In the genomic region with DNA sequence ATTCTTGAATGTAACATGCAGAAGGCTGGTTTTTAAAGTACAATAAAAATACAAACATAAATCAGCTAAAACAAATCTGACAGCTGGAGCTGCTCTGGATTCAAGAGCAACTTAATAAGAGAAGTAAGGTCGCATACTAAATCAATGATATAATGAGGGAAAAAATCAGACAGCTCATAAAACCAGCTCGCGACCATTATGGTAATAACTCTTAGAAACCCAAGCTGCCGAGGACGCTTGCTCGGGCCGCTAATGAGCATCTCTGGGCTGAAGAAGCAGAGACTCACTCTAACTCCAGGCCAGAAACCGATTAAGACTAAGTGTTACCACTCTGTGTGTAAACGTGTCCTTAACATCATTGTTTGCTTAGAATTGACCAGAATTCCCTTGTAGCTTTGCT, we compare ENCODE assay signal across 30 mouse cellular contexts. TPM values are rescaled to one million over a fixed set of nuclear protein-coding genes. Genes with fewer than 3 reads are reported as not detected.
DNase-seq lines count a peak whose midpoint lies in the region; ATAC-seq lines count a peak whose summit lies in the region.
"Had no signal": no experiment of that assay in that cellular context is flagged by ENCODE, and none has a peak within 500 bp of the region (broad histone marks: within the 10 kb centered on the region; RNA-seq: fewer than 3 reads in every experiment).

No protein-coding gene starts in this region.

- H3K9me3 ChIP-seq in kidney, embryonic 14.5 days (ENCODE audit: control insufficient read depth, low read length), result no peaks in the 10 kb centered on the region
- no peaks in the 10 kb centered on the region for H3K9me3 ChIP-seq in neural tube, embryonic 13.5 days
- H3K9me3 ChIP-seq in neural tube, embryonic 15.5 days (replicated peaks), result no peaks in the 10 kb centered on the region
- H3K9me3 ChIP-seq: embryonic facial prominence, embryonic 12.5 days; heart, embryonic 12.5 days; hindbrain, embryonic 13.5 days; limb, embryonic 15.5 days; liver, embryonic 13.5 days; megakaryocyte, embryonic 14.5 days; midbrain, embryonic 15.5 days had no signal

- H3K4me1 ChIP-seq in kidney, embryonic 14.5 days (ENCODE audit: control insufficient read depth, insufficient read depth, low read length), result 0 out of 2 replicates have a peak, but pooled peaks cover 4% of the 10 kb centered on the region
- no peaks in the 10 kb centered on the region for H3K4me1 ChIP-seq in neural tube, embryonic 13.5 days (replicated peaks)
- H3K4me1 ChIP-seq in neural tube, embryonic 15.5 days, result peaks cover 4% of the 10 kb centered on the region; the same call in 1 of the 2 replicates
- H3K4me1 ChIP-seq: embryonic facial prominence, embryonic 12.5 days; heart, embryonic 12.5 days; hindbrain, embryonic 13.5 days; liver, embryonic 13.5 days; megakaryocyte, embryonic 14.5 days; midbrain, embryonic 15.5 days had no signal

- peak; percentile 9 for DNase-seq in embryo, embryonic 10.5 days (ENCODE audit: low spot score)
- no peak for DNase-seq in embryo, embryonic 9.5 days (ENCODE audit: extremely low spot score)
- DNase-seq in kidney, postnatal 10 days, result peak; percentile 45
- no peak for DNase-seq in neural tube, embryonic 10.5 days (ENCODE audit: extremely low spot score, low spot score)
- no peak for DNase-seq in c-Kit-positive CD71-positive TER-119-positive erythroid progenitor cells, embryonic 14.5 days (ENCODE audit: low spot score)
- DNase-seq: adrenal gland, adult 2 months; cerebellum, adult 11-12 months; cerebellum, adult 9-11 months; heart, adult 2 months; heart, postnatal 4 days; layer of hippocampus, adult 9-11 months; liver, embryonic 13.5 days; lung, adult 18-20 months; lung, postnatal 4 days; right cerebral cortex, postnatal 14 days; thymus, postnatal 4 days had no signal

- no peak overlapping the region for H3K4me2 ChIP-seq in kidney, embryonic 14.5 days (replicated peaks; ENCODE audit: low read depth, low read length)
- no peak overlapping the region for H3K4me2 ChIP-seq in neural tube, embryonic 13.5 days
- no peak overlapping the region for H3K4me2 ChIP-seq in neural tube, embryonic 15.5 days
- H3K4me2 ChIP-seq: embryonic facial prominence, embryonic 12.5 days; heart, embryonic 12.5 days; hindbrain, embryonic 13.5 days; limb, embryonic 15.5 days; liver, embryonic 13.5 days; midbrain, embryonic 15.5 days had no signal

- 47% methylated on average over 9 of the region's 9 CpGs for WGBS in kidney, embryonic 14.5 days
- WGBS in neural tube, embryonic 13.5 days, result 60% methylated on average over 9 of the region's 9 CpGs
- WGBS in neural tube, embryonic 15.5 days, result 54% methylated on average over 9 of the region's 9 CpGs

- H3K4me3 ChIP-seq in kidney, embryonic 14.5 days (ENCODE audit: low read length), result no peak overlapping the region
- no peak overlapping the region for H3K4me3 ChIP-seq in neural tube, embryonic 13.5 days
- H3K4me3 ChIP-seq in neural tube, embryonic 15.5 days (replicated peaks), result no peak overlapping the region
- H3K4me3 ChIP-seq: embryonic facial prominence, embryonic 12.5 days; heart, adult 2 months; heart, embryonic 12.5 days; hindbrain, embryonic 13.5 days; limb, embryonic 15.5 days; liver, embryonic 13.5 days; megakaryocyte, embryonic 14.5 days; midbrain, embryonic 15.5 days had no signal

- no peak overlapping the region for H3K9ac ChIP-seq in kidney, embryonic 14.5 days (ENCODE audit: low read depth, low read length)
- no peak overlapping the region for H3K9ac ChIP-seq in neural tube, embryonic 13.5 days
- H3K9ac ChIP-seq in neural tube, embryonic 15.5 days (replicated peaks), result no peak overlapping the region
- H3K9ac ChIP-seq: embryonic facial prominence, embryonic 12.5 days; heart, embryonic 12.5 days; hindbrain, embryonic 13.5 days; limb, embryonic 15.5 days; liver, embryonic 13.5 days; midbrain, embryonic 15.5 days had no signal

- no peak overlapping the region for H3K27ac ChIP-seq in kidney, embryonic 14.5 days (ENCODE audit: low read depth, low read length)
- no peak overlapping the region for H3K27ac ChIP-seq in neural tube, embryonic 13.5 days (replicated peaks)
- 0 out of 2 replicates have a peak overlapping the region, but pooled peaks have one; percentile 5 for H3K27ac ChIP-seq in neural tube, embryonic 15.5 days (replicated peaks)
- H3K27ac ChIP-seq: embryonic facial prominence, embryonic 12.5 days; heart, adult 2 months; hindbrain, embryonic 13.5 days; limb, embryonic 15.5 days; liver, embryonic 13.5 days; midbrain, embryonic 15.5 days had no signal

- H3K36me3 ChIP-seq in kidney, embryonic 14.5 days (ENCODE audit: control insufficient read depth, insufficient read depth, low read length), result no peaks in the 10 kb centered on the region
- H3K36me3 ChIP-seq in neural tube, embryonic 13.5 days, result no peaks in the 10 kb centered on the region
- H3K36me3 ChIP-seq in neural tube, embryonic 15.5 days, result no peaks in the 10 kb centered on the region
- H3K36me3 ChIP-seq: embryonic facial prominence, embryonic 12.5 days; heart, embryonic 12.5 days; hindbrain, embryonic 13.5 days; limb, embryonic 15.5 days; liver, embryonic 13.5 days; midbrain, embryonic 15.5 days had no signal

- no peaks in the 10 kb centered on the region for H3K27me3 ChIP-seq in kidney, embryonic 14.5 days (ENCODE audit: control insufficient read depth, insufficient read depth, low read length)
- no peaks in the 10 kb centered on the region for H3K27me3 ChIP-seq in neural tube, embryonic 13.5 days
- H3K27me3 ChIP-seq in neural tube, embryonic 15.5 days (replicated peaks), result no peaks in the 10 kb centered on the region
- H3K27me3 ChIP-seq: CH12.LX; embryonic facial prominence, embryonic 12.5 days; heart, embryonic 12.5 days; hindbrain, embryonic 13.5 days; limb, embryonic 15.5 days; liver, embryonic 13.5 days; megakaryocyte, embryonic 14.5 days; midbrain, embryonic 15.5 days had no signal

- no peak for ATAC-seq in kidney, embryonic 14.5 days (ENCODE audit: low FRiP score, low TSS enrichment)
- ATAC-seq in neural tube, embryonic 13.5 days (ENCODE audit: low read depth), result 0 out of 2 replicates have a peak, but pooled peaks have one; percentile 19
- no peak for ATAC-seq in neural tube, embryonic 15.5 days (ENCODE audit: low FRiP score)
- ATAC-seq: activated CD4-positive, CD25-positive, alpha-beta regulatory T cell, adult 4 months; forebrain, embryonic 16.5 days; intestine, postnatal 0 days; lung, postnatal 0 days; midbrain, embryonic 15.5 days had no signal

RNA-seq across cellular contexts. Expression of gene Edn1, which starts 31.2 kb away (rescaled TPM):
- 2.0 and 2.1 TPM in 2 replicates for polyA plus RNA-seq in kidney, embryonic 14.5 days (2014; fragmentation: Nextera tagmentation; extraction: Ambion mirVana)
- polyA plus RNA-seq in neural tube, embryonic 13.5 days (2015; fragmentation: Nextera tagmentation; extraction: Ambion mirVana), result 2.6 and 3.0 TPM in 2 replicates
- 2.3 and 4.1 TPM in 2 replicates for polyA plus RNA-seq in neural tube, embryonic 15.5 days (2015; fragmentation: Nextera tagmentation; extraction: Ambion mirVana)
- polyA plus RNA-seq: activated CD4-positive, CD25-positive, alpha-beta regulatory T cell, adult 4 months had no signal

Comparison
In these comparisons a context has a peak if more than half of its experiments do, and no peak if none do; other contexts are left out.
1. DNase-seq: peak in embryo, embryonic 10.5 days (single experiment) and kidney, postnatal 10 days (single experiment); none in embryo, embryonic 9.5 days (single experiment), neural tube, embryonic 10.5 days (single experiment) and c-Kit-positive CD71-positive TER-119-positive erythroid progenitor cells, embryonic 14.5 days (single experiment).